Mouse (Mus musculus) retina, postnatal 7 days (tissue): ENCODE measurements around the gene Trappc1.

Experiments
- DNase-seq: peaks from one replicate; pipeline ENCODE4 v3.0.0-alpha.2; 2012; ENCODE audit warnings: low read depth, low spot score

The Trappc1 gene

GRCm38 (mm10) chr11:69328517-69328916 is 4.7 kb downstream of the Trappc1 start:
- DNase-seq, result no peak

GRCm38 (mm10) chr11:69331152-69331551 is 7.4 kb downstream of the Trappc1 start:
- DNase-seq, result no peak

GRCm38 (mm10) chr11:69331929-69332405 is 8.2 kb downstream of the Trappc1 start:
- DNase-seq, result peak; percentile 68

GRCm38 (mm10) chr11:69332713-69333253 is 9.0 kb downstream of the Trappc1 start:
- no peak for DNase-seq

GRCm38 (mm10) chr11:69333922-69334321 is 10.1 kb downstream of the Trappc1 start:
- no peak for DNase-seq

- no peak for DNase-seq
Measured at GRCm38 (mm10) chr11:69334796-69335195, 11.0 kb downstream of the Trappc1 start.

GRCm38 (mm10) chr11:69340161-69341131 is 16.7 kb downstream of the Trappc1 start, which contains the start of gene Rnf227:
Rnf227 (plus strand) TSS chr11:69340461.
- peak; percentile 74 for DNase-seq

GRCm38 (mm10) chr11:69346441-69346840 is 22.7 kb downstream of the Trappc1 start:
- DNase-seq, result no peak

- DNase-seq, result no peak
Measured at GRCm38 (mm10) chr11:69356544-69356943, 32.8 kb downstream of the Trappc1 start.

GRCm38 (mm10) chr11:69357690-69358089 is 33.9 kb downstream of the Trappc1 start:
- DNase-seq, result no peak

- no peak for DNase-seq
Measured at GRCm38 (mm10) chr11:69362021-69362420, 38.2 kb downstream of the Trappc1 start.

GRCm38 (mm10) chr11:69362479-69362878 is 38.7 kb downstream of the Trappc1 start:
- no peak for DNase-seq

- no peak for DNase-seq
Measured at GRCm38 (mm10) chr11:69364376-69364775, 40.6 kb downstream of the Trappc1 start.

- DNase-seq, result peak; percentile 87
Measured at GRCm38 (mm10) chr11:69364910-69365309, 41.1 kb downstream of the Trappc1 start.

- DNase-seq, result no peak
Measured at GRCm38 (mm10) chr11:69365722-69366121, 41.9 kb downstream of the Trappc1 start.

GRCm38 (mm10) chr11:69366157-69366854 is 42.5 kb downstream of the Trappc1 start:
- DNase-seq, result peak; percentile 88

GRCm38 (mm10) chr11:69366855-69367615 is 43.3 kb downstream of the Trappc1 start:
- no peak for DNase-seq

- DNase-seq, result no peak
Measured at GRCm38 (mm10) chr11:69367616-69368355, 44.0 kb downstream of the Trappc1 start.

- DNase-seq, result peak; percentile 49
Measured at GRCm38 (mm10) chr11:69368356-69369214, 44.8 kb downstream of the Trappc1 start.
